24 mouse cellular contexts compared by ENCODE assay signal in genomic region chr7:64519091-64519490, GRCm38 (mm10). TPM values are rescaled to one million over a fixed set of nuclear protein-coding genes. Genes with fewer than 3 reads are reported as not detected.
A peak's percentile ranks its signal among the peaks of the same experiment; 100 is the strongest.
DNase-seq lines count a peak whose midpoint lies in the region; ATAC-seq and TF ChIP-seq lines count a peak whose summit lies in the region.
"Had no signal": no experiment of that assay in that cellular context is flagged by ENCODE, and none has a peak within 500 bp of the region (broad histone marks: within the 10 kb centered on the region; RNA-seq: fewer than 3 reads in every experiment).

No protein-coding gene starts in this region.

- in situ Hi-C loops in CH12.LX (cut with MboI; ENCODE audit: low pct_ligation_motif_present, low pct_unique_long_range_greater_than_20kb, low sequenced_read_pairs) = no loop called here

- H3K27me3 ChIP-seq in CH12.LX (replicated peaks) = peaks cover 3% of the 10 kb centered on the region
- H3K27me3 ChIP-seq in forebrain, postnatal 0 days (ENCODE audit: insufficient read depth, low read length) = no peaks in the 10 kb centered on the region
- H3K27me3 ChIP-seq: liver, embryonic 15.5 days; lung, embryonic 15.5 days had no signal

- no peak for TF ChIP-seq RAD21 in CH12.LX (IDR thresholded peaks at IDR 0.05; ENCODE audit: low read depth, low read length)

- no peak for DNase-seq in left cerebral cortex, adult 2 months (ENCODE audit: extremely low spot score in 1 of 2, low spot score in 2 of 2)
- no peak for DNase-seq in left cerebral cortex, postnatal 14 days (ENCODE audit: low spot score in 2 of 2)
- no peak for DNase-seq in CH12.LX (ENCODE audit: extremely low read depth)
- peak; percentile 59 for DNase-seq in brain, adult 2 months (ENCODE audit: low read depth, low spot score)
- DNase-seq in cerebellum, adult 9-10 months = peak; percentile 66
- DNase-seq in adrenal gland, adult 2 months = no peak
- DNase-seq in forebrain, postnatal 0 days = no peak
- DNase-seq: adrenal gland, postnatal 10 days; gastrocnemius, adult 2 months; heart, postnatal 4 days; kidney, postnatal 4 days; liver; lung, postnatal 4 days; right cerebral cortex, adult 18-20 months; thymus, adult 2 months had no signal

- intact Hi-C loops in left cerebral cortex, adult 2 months (cut with DNase I) = no loop called here
- intact Hi-C loops in left cerebral cortex, postnatal 14 days (cut with DNase I) = no loop called here

- no peak for TF ChIP-seq EP300 in CH12.LX (IDR thresholded peaks at IDR 0.05; ENCODE audit: low read length)

- 92% methylated on average over 4 of the region's 4 CpGs for WGBS in forebrain, postnatal 0 days

- ATAC-seq in forebrain, postnatal 0 days = no peak
- ATAC-seq: activated CD4-positive, CD25-positive, alpha-beta regulatory T cell, adult 4 months; intestine, postnatal 0 days had no signal

- no peaks in the 10 kb centered on the region for H3K36me3 ChIP-seq in CH12.LX (replicated peaks in 1 of 2; ENCODE audit: control insufficient read depth in 1 of 2, insufficient read depth in 1 of 2, low read length in 1 of 2)
- no peaks in the 10 kb centered on the region for H3K36me3 ChIP-seq in forebrain, postnatal 0 days (ENCODE audit: insufficient read depth)
- H3K36me3 ChIP-seq: limb, embryonic 10.5 days; liver, embryonic 15.5 days; lung, embryonic 15.5 days had no signal

- dilution Hi-C loops in CH12.LX (cut with MboI; ENCODE audit: extremely low pct_ligation_motif_present, extremely low pct_unique_long_range_greater_than_20kb, low sequenced_read_pairs) = no loop called here

- peak overlapping the region; percentile 28 for H3K27ac ChIP-seq in left cerebral cortex, adult 2 months
- H3K27ac ChIP-seq in CH12.LX (ENCODE audit: insufficient read depth, low read depth) = no peak overlapping the region
- H3K27ac ChIP-seq in forebrain, postnatal 0 days (ENCODE audit: low read depth, low read length) = no peak overlapping the region
- H3K27ac ChIP-seq: forebrain, embryonic 10.5 days; gastrocnemius, adult 2 months; limb, embryonic 10.5 days; liver, embryonic 15.5 days; lung, embryonic 15.5 days had no signal

- H3K4me1 ChIP-seq in CH12.LX (ENCODE audit: control insufficient read depth in 1 of 2, insufficient read depth in 2 of 2) = peaks cover 0 to 2% of the 10 kb centered on the region in 2 experiments; a peak in 1 of 4 replicates
- H3K4me1 ChIP-seq in forebrain, postnatal 0 days (ENCODE audit: insufficient read depth) = no peaks in the 10 kb centered on the region
- H3K4me1 ChIP-seq: limb, embryonic 10.5 days; liver, embryonic 15.5 days; lung, embryonic 15.5 days had no signal

- H3K4me2 ChIP-seq in CH12.LX (ENCODE audit: insufficient read depth, low read depth, poor library complexity, severe bottlenecking) = peak overlapping the region; percentile 79
- H3K4me2 ChIP-seq in forebrain, postnatal 0 days (ENCODE audit: low read depth) = no peak overlapping the region
- H3K4me2 ChIP-seq: liver, embryonic 15.5 days; lung, embryonic 15.5 days had no signal

- no peak for TF ChIP-seq CTCF in left cerebral cortex, adult 2 months (IDR thresholded peaks at IDR 0.05)
- no peak for TF ChIP-seq CTCF in CH12.LX (conservative IDR thresholded peaks at IDR 0.05 in 1 of 2, IDR thresholded peaks at IDR 0.05 in 1 of 2; ENCODE audit: low read depth in 2 of 2, low read length in 2 of 2)
- TF ChIP-seq CTCF in forebrain, postnatal 0 days (IDR thresholded peaks at IDR 0.05; ENCODE audit: low read depth) = no peak

- no peak for TF ChIP-seq POLR2A in CH12.LX (IDR thresholded peaks at IDR 0.05; ENCODE audit: low read depth, low read length)

- 0 out of 2 replicates have a peak overlapping the region, but pooled peaks have one; percentile 15 for H3K9ac ChIP-seq in CH12.LX (ENCODE audit: insufficient read depth, low read depth)
- no peak overlapping the region for H3K9ac ChIP-seq in forebrain, postnatal 0 days
- H3K9ac ChIP-seq: liver, embryonic 15.5 days; lung, embryonic 15.5 days had no signal

- no peaks in the 10 kb centered on the region for H3K9me3 ChIP-seq in CH12.LX (replicated peaks; ENCODE audit: low read length)
- H3K9me3 ChIP-seq in forebrain, postnatal 0 days (ENCODE audit: low read length) = no peaks in the 10 kb centered on the region
- H3K9me3 ChIP-seq: forebrain, embryonic 10.5 days; limb, embryonic 10.5 days; liver, embryonic 15.5 days; lung, embryonic 15.5 days had no signal

- no peak overlapping the region for H3K4me3 ChIP-seq in left cerebral cortex, adult 2 months
- H3K4me3 ChIP-seq in CH12.LX (replicated peaks in 1 of 3; ENCODE audit: low read depth in 2 of 3, low read length in 2 of 3, poor library complexity in 1 of 3) = peak overlapping the region in 1 of 3 experiments; percentile 25
- H3K4me3 ChIP-seq in forebrain, postnatal 0 days (ENCODE audit: low read depth, low read length) = no peak overlapping the region
- H3K4me3 ChIP-seq: forebrain, embryonic 10.5 days; gastrocnemius, adult 2 months; limb, embryonic 10.5 days; liver, embryonic 15.5 days; lung, embryonic 15.5 days; myocyte had no signal

- H3K79me2 ChIP-seq in CH12.LX (replicated peaks; ENCODE audit: control insufficient read depth, extremely low read depth, insufficient read depth, poor library complexity, severe bottlenecking) = no peaks in the 10 kb centered on the region

TF ChIP-seq in CH12.LX, 34 proteins besides CTCF, POLR2A, EP300 and RAD21:
- TF ChIP-seq ETS1 (conservative IDR thresholded peaks at IDR 0.05; ENCODE audit: low read depth, low read length) (no peak), USF1 (IDR thresholded peaks at IDR 0.05; ENCODE audit: low read depth, low read length) (no peak), ELF1 (IDR thresholded peaks at IDR 0.05; ENCODE audit: low read depth, low read length) (no peak), MAZ (IDR thresholded peaks at IDR 0.05; ENCODE audit: low read depth, low read length) (no peak), TCF12 (IDR thresholded peaks at IDR 0.05; ENCODE audit: low read depth, low read length) (no peak), GABPA (IDR thresholded peaks at IDR 0.05; ENCODE audit: insufficient replicate concordance, low read depth, low read length) (no peak), PAX5 (IDR thresholded peaks at IDR 0.05; ENCODE audit: low read length) (no peak), ZMIZ1 (IDR thresholded peaks at IDR 0.05; ENCODE audit: low read depth, low read length) (no peak), E2F4 (IDR thresholded peaks at IDR 0.05; ENCODE audit: insufficient replicate concordance, low read depth, low read length) (no peak), POLR2AphosphoS2 (IDR thresholded peaks at IDR 0.05; ENCODE audit: low read depth, low read length) (no peak), ZKSCAN1 (IDR thresholded peaks at IDR 0.05; ENCODE audit: borderline replicate concordance, low read depth, low read length) (no peak), BHLHE40 (IDR thresholded peaks at IDR 0.05; ENCODE audit: low read depth, low read length) (no peak), JUND (conservative IDR thresholded peaks at IDR 0.05; ENCODE audit: low read depth, low read length) (no peak), KAT2A (IDR thresholded peaks at IDR 0.05; ENCODE audit: insufficient replicate concordance, low read length) (no peak), CHD1 (IDR thresholded peaks at IDR 0.05; ENCODE audit: low read depth, low read length) (no peak), IRF4 (IDR thresholded peaks at IDR 0.05; ENCODE audit: low read depth, low read length) (no peak), SMC3 (IDR thresholded peaks at IDR 0.05; ENCODE audit: low read depth, low read length) (no peak)

RNA-seq across cellular contexts. Expression of gene Apba2, which starts 17.6 kb away (rescaled TPM):
- 100 to 1,000 TPM; 261 to 283 TPM for total RNA-seq in left cerebral cortex, adult 2 months (2021)
- total RNA-seq in left cerebral cortex, postnatal 14 days (2021) = 100 to 1,000 TPM; 249 to 253 TPM
- total RNA-seq in CH12.LX (2012; rRNA removed) (0.04 TPM in 1 of 2 replicates, not detected in the other), CH12.LX (2014; rRNA removed) (not detected in 2 replicates)
- 0.16 and 0.19 TPM in 2 replicates for polyA plus RNA-seq in CH12.LX (2012; ENCODE audit: insufficient read length, low read depth)
- under 1 TPM in 1 of 2 experiments, not detected in 1; 0.31 TPM for total RNA-seq in adrenal gland, adult 2 months (2021)
- 0.48 and 1.4 TPM in 2 replicates for polyA plus RNA-seq in adrenal gland, adult 2 months (2012; rRNA removed)
- 332 and 333 TPM in 2 replicates for total RNA-seq in forebrain, postnatal 0 days (2014; rRNA removed)
- 164 and 227 TPM in 2 replicates for polyA plus RNA-seq in forebrain, postnatal 0 days (2015; fragmentation: Nextera tagmentation; extraction: Ambion mirVana)
- total RNA-seq: megakaryocyte-erythroid progenitor cell, adult 5-6 weeks had no signal
- polyA plus RNA-seq: activated CD4-positive, CD25-positive, alpha-beta regulatory T cell, adult 4 months; C2C12; myocyte had no signal

Comparison
In these comparisons a context has a peak if more than half of its experiments do, and no peak if none do; other contexts are left out.
1. DNase-seq: peak in brain, adult 2 months (single experiment) and cerebellum, adult 9-10 months (single experiment); none in left cerebral cortex, adult 2 months (0 of 2), left cerebral cortex, postnatal 14 days (0 of 2), CH12.LX (single experiment), adrenal gland, adult 2 months (single experiment) and forebrain, postnatal 0 days (single experiment).
2. RNA of gene Apba2, which starts 17.6 kb away (total RNA-seq): 332 to 333 TPM in forebrain, postnatal 0 days, 261 to 283 TPM in left cerebral cortex, adult 2 months and 249 to 253 TPM in left cerebral cortex, postnatal 14 days; 0.31 TPM in adrenal gland, adult 2 months and 0.04 TPM in CH12.LX; every median in the first group is over 100 times any median in the second.